Mouse (Mus musculus): ENCODE measurements around the gene Sytl3. TPM values are rescaled to one million over a fixed set of nuclear protein-coding genes. Genes with fewer than 3 reads are reported as not detected.

Gene Sytl3
- polyA plus RNA-seq, 1 experiment: 0.37 TPM

DNA sequence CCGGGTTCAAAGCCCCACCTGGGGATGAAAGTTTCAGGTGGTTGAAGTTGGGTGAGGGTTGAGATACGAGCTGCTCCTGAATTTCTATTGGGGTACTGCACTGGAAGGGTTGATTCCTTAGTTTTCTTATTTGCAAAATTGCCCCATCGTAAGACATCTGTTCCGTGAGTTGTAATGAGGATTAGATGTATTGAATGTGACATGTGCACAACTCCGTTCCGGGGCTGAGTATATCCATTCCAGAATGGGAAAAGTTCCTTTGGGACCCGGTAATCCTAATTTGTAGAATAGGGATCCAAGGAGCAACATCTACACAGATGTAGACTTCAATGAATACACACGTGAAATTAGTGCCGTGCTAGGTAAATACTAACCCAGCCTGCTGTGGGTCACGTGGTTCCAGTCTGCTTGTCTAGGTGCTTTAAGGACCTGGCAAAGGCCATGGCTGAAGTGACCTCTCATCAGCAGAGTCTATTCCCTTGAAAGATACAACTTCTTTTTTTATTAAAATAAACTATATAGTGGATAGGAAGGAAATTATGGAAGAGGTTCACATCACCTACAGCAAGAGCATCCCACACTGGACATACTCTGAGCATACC is 125.0 kb downstream of the Sytl3 start:
- no peaks in the 10 kb centered on the region for H3K9me3 ChIP-seq
- no peak overlapping the region for H3K4me3 ChIP-seq (replicated peaks)
- peaks cover 42% of the 10 kb centered on the region for H3K4me1 ChIP-seq
- no peaks in the 10 kb centered on the region for H3K36me3 ChIP-seq (replicated peaks; ENCODE audit: low read length)
- H3K27me3 ChIP-seq (replicated peaks): peaks cover 5% of the 10 kb centered on the region
- no peak for TF ChIP-seq GATA1 (IDR thresholded peaks at IDR 0.05; ENCODE audit: borderline replicate concordance, low read length)
- no peak for TF ChIP-seq FLI1 (IDR thresholded peaks at IDR 0.05; ENCODE audit: low read length)

DNA sequence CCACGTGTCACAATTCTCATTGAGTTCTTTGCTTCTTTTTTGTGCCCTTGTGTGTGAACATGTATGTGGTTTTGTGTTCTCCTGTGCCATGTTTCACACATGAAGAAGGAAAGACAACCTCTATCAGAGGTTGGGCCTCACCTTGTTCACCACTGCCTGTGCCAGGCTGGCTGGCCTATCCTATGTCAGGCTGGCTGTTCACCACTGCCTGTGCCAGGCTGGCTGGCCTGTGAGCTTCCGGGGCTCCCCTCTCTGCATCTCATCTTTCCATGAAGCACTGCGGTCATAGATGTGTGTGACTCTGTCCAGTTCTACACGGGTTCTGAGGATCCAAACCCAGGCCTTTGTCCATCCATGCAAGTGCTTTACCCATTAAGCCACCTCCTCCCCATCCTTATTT is 128.3 kb downstream of the Sytl3 start:
- Histone ChIP-seq H3K9me3 (no peaks in the 10 kb centered on the region), H3K4me1 (peaks cover 17% of the 10 kb centered on the region), H3K36me3 (replicated peaks; ENCODE audit: low read length) (no peaks in the 10 kb centered on the region), H3K27me3 (replicated peaks) (peaks cover 7% of the 10 kb centered on the region), H3K4me3 (replicated peaks) (peak overlapping the region; percentile 12)
- no peak for TF ChIP-seq GATA1 (IDR thresholded peaks at IDR 0.05; ENCODE audit: borderline replicate concordance, low read length)
- TF ChIP-seq FLI1 (IDR thresholded peaks at IDR 0.05; ENCODE audit: low read length): no peak

Other genes with a start within 250 kb of the Sytl3 start
- 10.9 and 24.4 TPM in 2 replicates for gene Dynlt1b, start 229.0 kb upstream of the Sytl3 start, polyA plus RNA-seq (2012; ENCODE audit: insufficient read depth, low replicate concordance)
- gene Dynlt1c, start 57.4 kb upstream of the Sytl3 start, polyA plus RNA-seq (2012; ENCODE audit: insufficient read depth, low replicate concordance): 0.79 TPM in 1 of 2 replicates, not detected in the other
- gene Dynlt1f, start 3.2 kb upstream of the Sytl3 start, polyA plus RNA-seq (2012; ENCODE audit: insufficient read depth, low replicate concordance): 0.47 and 10.5 TPM in 2 replicates
- 7.8 and 123 TPM in 2 replicates for gene Ezr, start 123.7 kb downstream of the Sytl3 start, polyA plus RNA-seq (2012; ENCODE audit: insufficient read depth, low replicate concordance)